Mouse (Mus musculus): ENCODE measurements at regions not wholly inside any gene's neighbourhood (a gene's known extent, or its start where the extent isn't known, plus 50 kb on each side); places are given as distances from the start of the nearest gene placed in this dataset.

DNA sequence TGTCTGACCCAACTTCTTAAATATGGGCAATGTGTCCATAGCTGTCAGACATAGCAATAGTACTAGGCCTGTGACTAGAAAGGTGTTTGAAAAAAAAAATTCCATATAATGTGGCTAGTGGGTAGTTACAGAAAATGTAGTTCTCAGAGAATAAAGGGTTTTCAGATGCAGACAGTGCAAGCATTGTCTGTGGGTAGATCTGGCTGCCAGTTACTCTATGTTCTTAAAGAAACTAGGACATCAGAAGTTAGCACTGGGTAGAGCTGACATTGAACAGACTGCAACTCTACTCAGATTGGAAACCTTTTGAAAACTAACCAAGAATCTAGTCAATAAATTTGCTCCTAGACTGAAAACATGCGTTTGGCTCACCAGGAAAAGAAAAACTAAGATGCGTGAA lies 154.5 kb upstream of the Negr1 start:
- TF ChIP-seq POLR2A (IDR thresholded peaks at IDR 0.05; ENCODE audit: borderline replicate concordance, extremely low read depth, insufficient read depth, insufficient read length, poor library complexity, severe bottlenecking) (no peak), CTCF (IDR thresholded peaks at IDR 0.05; ENCODE audit: borderline replicate concordance, extremely low read depth, insufficient read depth, insufficient read length) (no peak)
